Comparison of ENCODE assay signal across 7 mouse cellular contexts in genomic region chr4:97575447-97575846, GRCm38 (mm10).
DNase-seq lines count a peak whose midpoint lies in the region; ATAC-seq and TF ChIP-seq lines count a peak whose summit lies in the region.

No protein-coding gene starts in this region.

- DNase-seq in cerebellum, adult 2 months = peak; percentile 53 to 74
- peak; percentile 20 for DNase-seq in embryo, embryonic 9.5 days (ENCODE audit: extremely low spot score)
- DNase-seq in gastrocnemius, postnatal 4 days (ENCODE audit: low spot score in 2 of 2) = peak; percentile 26 to 42
- DNase-seq in spleen, postnatal 14 days (ENCODE audit: low spot score in 2 of 2) = no peak
- DNase-seq in spleen, postnatal 4 days (ENCODE audit: low spot score in 2 of 2) = no peak

- no peak for TF ChIP-seq CTCF in cerebellum, adult 2 months (IDR thresholded peaks at IDR 0.05; ENCODE audit: borderline replicate concordance, insufficient read depth, low read depth, low read length)

- peak; percentile 58 for ATAC-seq in midbrain, embryonic 16.5 days
- no peak for ATAC-seq in erythroid progenitor cell, adult 5-6 weeks (replicated peaks; ENCODE audit: low FRiP score, poor library complexity, severe bottlenecking)

- H3K9ac ChIP-seq in midbrain, embryonic 16.5 days (ENCODE audit: low read depth, low read length) = no peak overlapping the region

- H3K9me3 ChIP-seq in midbrain, embryonic 16.5 days (replicated peaks; ENCODE audit: control insufficient read depth, low read length, poor library complexity, severe bottlenecking) = no peaks in the 10 kb centered on the region

- no peak for TF ChIP-seq POLR2A in cerebellum, adult 2 months (IDR thresholded peaks at IDR 0.05; ENCODE audit: borderline replicate concordance, insufficient read depth, low read length)

- H3K4me2 ChIP-seq in midbrain, embryonic 16.5 days (ENCODE audit: low read length) = no peak overlapping the region

- 6% methylated on average over 5 of the region's 5 CpGs for WGBS in cerebellum, adult 2 months
- 20% methylated on average over 5 of the region's 5 CpGs for WGBS in midbrain, embryonic 16.5 days

- H3K27ac ChIP-seq in cerebellum, adult 2 months (ENCODE audit: insufficient read depth, low read length) = no peak overlapping the region
- no peak overlapping the region for H3K27ac ChIP-seq in midbrain, embryonic 16.5 days (ENCODE audit: low read length)

- H3K36me3 ChIP-seq in midbrain, embryonic 16.5 days (ENCODE audit: control insufficient read depth, insufficient read depth, low read length) = no peaks in the 10 kb centered on the region

- H3K4me1 ChIP-seq in cerebellum, adult 2 months (ENCODE audit: control insufficient read depth, insufficient read depth, low read length) = no peaks in the 10 kb centered on the region; the same call in 1 of the 2 replicates
- H3K4me1 ChIP-seq in midbrain, embryonic 16.5 days (ENCODE audit: control insufficient read depth, insufficient read depth, low read length) = peaks cover 3% of the 10 kb centered on the region; the same call in 1 of the 2 replicates

- no peaks in the 10 kb centered on the region for H3K27me3 ChIP-seq in cerebellum, adult 2 months (ENCODE audit: control insufficient read depth, insufficient read depth, low read length)
- H3K27me3 ChIP-seq in midbrain, embryonic 16.5 days (ENCODE audit: control insufficient read depth, insufficient read depth, low read depth, low read length) = no peaks in the 10 kb centered on the region

- no peak overlapping the region for H3K4me3 ChIP-seq in cerebellum, adult 2 months (replicated peaks; ENCODE audit: insufficient read depth, low read depth, low read length)
- H3K4me3 ChIP-seq in midbrain, embryonic 16.5 days (ENCODE audit: low read depth, low read length) = no peak overlapping the region

Comparison
In these comparisons a context has a peak if more than half of its experiments do, and no peak if none do; other contexts are left out.
1. DNase-seq: peak in cerebellum, adult 2 months (2 of 2), embryo, embryonic 9.5 days (single experiment) and gastrocnemius, postnatal 4 days (2 of 2); none in spleen, postnatal 14 days (0 of 2) and spleen, postnatal 4 days (0 of 2).